Mouse (Mus musculus) lung, postnatal 0 days (tissue): ENCODE data around the gene C330021F23Rik.

Experiments
- CTCF ChIP-seq: IDR thresholded peaks from 2 replicates; pipeline ENCODE4 v1.5.1; 2016; ENCODE audit warnings: antibody characterized with exemption, mild to moderate bottlenecking
- EP300 ChIP-seq: IDR thresholded peaks from 2 replicates; pipeline ENCODE4 v1.6.1; 2016; ENCODE audit warnings: antibody characterized with exemption, mild to moderate bottlenecking, control low read depth

- TF ChIP-seq EP300 (no peak), CTCF (no peak)
Measured at GRCm38 (mm10) chr8:3537666-3538065, 30.1 kb upstream of the C330021F23Rik start.
